Mouse (Mus musculus): ENCODE data around the gene Kif21b. TPM values are rescaled to one million over a fixed set of nuclear protein-coding genes. Genes with fewer than 3 reads are reported as not detected.
A peak's percentile ranks its signal among the peaks of the same experiment; 100 is the strongest.

Kif21b gene
- total RNA-seq, 2 experiments from 2014 or later = 52.0 to 68.8 TPM

DNA sequence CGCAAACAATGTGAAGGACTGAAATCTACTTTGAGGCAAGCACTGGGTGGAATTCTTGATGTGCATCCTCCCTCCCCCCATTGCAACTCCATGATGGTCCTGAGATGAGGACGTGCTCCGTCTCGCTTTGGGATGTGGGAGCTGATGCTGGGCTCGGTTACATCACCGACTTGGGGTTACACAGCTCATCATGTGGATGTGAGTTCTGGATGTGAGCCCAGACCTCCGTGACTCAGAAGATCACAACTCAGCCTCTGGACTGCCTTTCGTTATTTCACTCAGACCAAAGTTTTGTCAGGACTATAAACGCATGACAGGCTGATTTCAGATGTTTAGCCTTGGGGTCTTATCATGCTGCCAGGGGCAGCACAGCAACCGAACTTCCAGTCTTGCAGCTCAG, 4.3 kb upstream of the Kif21b start:
- DNase-seq (ENCODE audit: low spot score in 2 of 2) = no peak
- intact Hi-C loops (cut with DNase I) = no loop called here

DNA sequence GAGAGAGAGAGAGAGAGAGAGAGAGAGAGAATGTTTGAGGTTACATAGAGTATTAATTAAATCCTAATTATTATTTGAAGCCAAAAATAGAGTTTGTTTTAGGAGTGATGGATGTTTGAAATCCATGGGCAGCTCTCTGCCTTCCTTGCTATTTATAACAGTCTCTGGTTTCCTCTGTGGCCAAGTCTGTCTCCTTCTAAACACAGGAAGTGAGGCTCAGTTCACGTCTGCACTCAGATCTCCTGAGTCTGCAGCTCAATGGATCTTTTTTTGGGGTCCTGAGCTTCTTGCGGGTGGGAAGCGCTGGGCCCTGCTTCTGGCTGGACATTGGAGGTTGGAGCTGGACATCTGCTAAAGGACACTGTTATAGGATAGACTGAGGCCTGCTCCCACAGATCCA, 3.3 kb upstream of the Kif21b start:
- no peak for DNase-seq (ENCODE audit: low spot score in 2 of 2)

DNA sequence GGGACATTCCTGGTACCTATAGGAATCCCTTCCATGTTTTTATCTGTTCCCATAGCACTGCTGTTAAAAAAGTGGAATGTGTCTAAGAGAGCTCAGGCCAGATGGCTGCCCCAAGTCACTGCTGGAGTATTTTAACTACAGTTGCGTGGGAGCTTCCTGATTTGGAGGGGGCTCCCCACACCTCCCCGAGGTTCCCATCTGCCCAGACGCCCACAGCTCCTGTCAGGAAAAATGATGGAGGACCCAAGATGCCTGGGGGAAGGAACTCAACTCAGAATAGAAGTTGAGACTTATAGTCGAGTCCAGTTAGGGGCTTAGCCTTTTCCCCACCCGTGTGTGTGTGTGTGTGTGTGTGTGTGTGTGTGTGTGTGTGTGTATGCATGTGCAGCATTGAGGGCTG, 2.8 kb upstream of the Kif21b start:
- peak; percentile 80 to 87 for DNase-seq (ENCODE audit: low spot score in 2 of 2)
- intact Hi-C loops (cut with DNase I) = no loop called here

More for the DNA sequence above, 3.3 kb upstream of the Kif21b start:
- intact Hi-C loops (cut with DNase I) = no loop called here

DNA sequence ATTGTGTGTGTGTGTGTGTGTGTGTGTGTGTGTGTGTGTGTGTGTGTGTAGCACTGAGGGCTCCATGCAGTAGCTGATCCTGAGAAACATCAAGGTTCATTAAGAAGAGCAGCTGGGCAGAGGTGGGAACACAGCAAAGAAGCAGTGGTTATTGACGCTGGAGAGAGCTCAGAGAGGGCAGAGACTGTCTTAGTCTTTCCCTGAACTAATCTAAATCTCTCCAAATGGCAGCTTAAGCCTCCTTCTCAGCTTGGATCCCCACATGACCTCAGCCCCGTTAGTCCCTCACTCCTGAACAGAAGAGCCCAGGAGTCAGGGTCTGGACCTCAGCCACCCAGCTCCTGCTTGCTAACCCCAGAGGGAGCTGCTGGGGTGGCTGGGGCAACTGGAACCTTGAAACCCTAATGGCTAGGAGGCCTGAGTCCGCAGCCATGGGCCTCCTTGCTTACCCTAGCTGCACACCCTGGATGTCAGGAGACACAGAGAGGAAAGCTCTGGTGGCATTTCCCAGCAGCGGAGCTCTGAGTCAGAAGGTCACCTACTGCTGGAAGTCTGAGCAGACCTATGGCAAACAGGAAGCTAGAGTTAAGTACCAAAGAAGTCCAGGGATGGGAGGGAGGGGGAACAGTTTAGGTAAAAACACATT, 2.1 kb upstream of the Kif21b start:
- no peak for DNase-seq (ENCODE audit: low spot score in 2 of 2)
- intact Hi-C loops (cut with DNase I) = no loop called here

DNA sequence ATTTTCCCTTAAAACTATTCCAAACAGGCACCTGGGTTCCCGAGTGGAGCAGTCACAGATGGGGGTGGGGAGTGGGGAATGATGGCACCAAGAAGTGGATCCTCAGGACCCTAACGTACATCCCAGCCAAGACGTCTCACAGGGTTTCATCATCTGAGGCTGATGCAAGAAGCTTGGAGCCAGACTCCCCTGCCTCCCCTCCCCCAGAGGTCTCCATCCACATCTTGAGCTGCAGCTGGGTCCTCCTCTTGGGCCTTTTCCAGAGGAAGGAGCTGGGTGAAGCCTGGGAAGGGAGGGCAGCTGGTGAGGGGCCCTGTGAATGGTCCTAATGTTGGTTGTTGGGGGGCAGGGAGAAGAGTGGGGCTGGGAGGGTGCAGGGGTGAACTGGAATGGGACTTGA, 1.1 kb upstream of the Kif21b start:
- DNase-seq (ENCODE audit: low spot score in 2 of 2) = no peak
- intact Hi-C loops (cut with DNase I) = loop anchor here (5.0 kb wide), 1 partner anchor 73 kb away; no protein-coding TSS in a partner anchor

DNA sequence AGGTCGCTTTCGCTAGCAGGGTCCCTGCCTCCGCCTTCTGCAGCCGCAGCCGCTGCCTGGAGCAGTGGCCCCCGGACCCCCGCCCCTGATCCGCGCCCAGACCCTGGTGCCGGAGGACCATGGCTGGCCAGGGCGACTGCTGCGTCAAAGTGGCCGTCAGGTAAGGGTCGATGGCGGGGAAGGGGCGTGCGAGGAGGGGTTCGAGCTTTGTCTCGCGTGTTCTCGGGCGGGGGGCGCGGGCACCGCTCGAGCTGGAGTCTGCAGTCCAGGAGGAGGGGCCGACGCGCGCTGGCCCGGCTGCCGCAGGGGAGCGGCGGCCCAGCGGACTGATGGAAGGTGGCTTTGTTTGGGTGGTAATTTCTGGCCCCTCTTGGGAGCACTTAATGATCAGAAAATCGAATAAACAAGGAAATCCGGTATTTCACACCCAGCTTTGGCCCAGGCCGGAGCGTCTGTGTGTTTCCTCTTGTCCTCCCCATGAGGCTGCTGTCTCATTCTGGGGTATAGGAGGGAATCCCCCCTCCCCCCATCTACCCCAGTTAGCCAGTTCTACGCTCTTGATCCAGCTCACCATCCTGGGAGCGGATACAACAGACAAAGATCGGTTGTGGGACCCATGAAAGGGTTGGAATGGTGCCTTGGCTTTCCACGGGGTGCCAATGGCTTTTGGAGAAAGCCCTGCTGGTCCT, 558 bp downstream of the Kif21b start:
- no peak for DNase-seq (ENCODE audit: low spot score in 2 of 2)
- intact Hi-C loops (cut with DNase I) = loop anchor here (5.0 kb wide), 1 partner anchor 74 kb away; no protein-coding TSS in a partner anchor

DNA sequence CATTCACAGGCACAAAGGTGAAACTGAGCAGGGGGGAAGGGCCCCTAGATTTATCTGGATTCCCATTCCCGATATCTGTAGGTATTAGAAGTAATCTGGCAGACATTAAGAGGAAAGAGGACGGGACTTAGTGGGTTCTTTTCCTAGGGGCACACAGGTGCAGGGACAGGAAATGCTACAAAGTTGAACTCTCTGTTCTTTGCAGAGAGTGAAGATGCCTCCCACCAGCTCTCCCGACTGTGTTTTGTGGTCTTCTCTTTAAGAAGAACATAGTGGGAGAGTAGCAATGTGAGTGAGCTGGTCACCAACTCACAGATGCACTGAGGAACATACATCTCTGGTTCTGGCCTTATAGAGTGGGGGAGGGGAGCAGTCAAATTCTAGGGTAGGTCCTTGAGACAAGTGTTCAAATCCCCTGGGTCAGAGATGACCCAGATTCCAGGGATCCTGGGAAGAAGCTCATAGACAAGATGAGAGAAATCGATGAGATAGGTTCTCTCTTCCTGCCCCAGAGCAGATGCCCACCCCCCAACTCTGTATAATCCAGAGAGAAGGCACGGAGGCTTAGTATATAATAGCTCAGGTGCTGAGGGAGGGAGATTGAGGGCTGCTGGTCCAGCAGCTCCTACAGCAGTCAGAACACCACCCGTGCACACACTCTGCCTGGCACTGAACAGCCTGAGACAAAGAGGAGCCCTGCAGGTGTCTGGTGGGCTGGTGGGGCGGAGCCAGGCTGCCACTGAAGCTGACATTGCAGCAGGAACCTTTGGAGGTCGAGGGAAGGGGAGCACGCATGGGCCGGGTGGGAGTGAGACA, 1.4 kb downstream of the Kif21b start:
- no peak for DNase-seq (ENCODE audit: low spot score in 2 of 2)
- intact Hi-C loops (cut with DNase I) = loop anchor here (5.0 kb wide), 1 partner anchor 75 kb away; no protein-coding TSS in a partner anchor

DNA sequence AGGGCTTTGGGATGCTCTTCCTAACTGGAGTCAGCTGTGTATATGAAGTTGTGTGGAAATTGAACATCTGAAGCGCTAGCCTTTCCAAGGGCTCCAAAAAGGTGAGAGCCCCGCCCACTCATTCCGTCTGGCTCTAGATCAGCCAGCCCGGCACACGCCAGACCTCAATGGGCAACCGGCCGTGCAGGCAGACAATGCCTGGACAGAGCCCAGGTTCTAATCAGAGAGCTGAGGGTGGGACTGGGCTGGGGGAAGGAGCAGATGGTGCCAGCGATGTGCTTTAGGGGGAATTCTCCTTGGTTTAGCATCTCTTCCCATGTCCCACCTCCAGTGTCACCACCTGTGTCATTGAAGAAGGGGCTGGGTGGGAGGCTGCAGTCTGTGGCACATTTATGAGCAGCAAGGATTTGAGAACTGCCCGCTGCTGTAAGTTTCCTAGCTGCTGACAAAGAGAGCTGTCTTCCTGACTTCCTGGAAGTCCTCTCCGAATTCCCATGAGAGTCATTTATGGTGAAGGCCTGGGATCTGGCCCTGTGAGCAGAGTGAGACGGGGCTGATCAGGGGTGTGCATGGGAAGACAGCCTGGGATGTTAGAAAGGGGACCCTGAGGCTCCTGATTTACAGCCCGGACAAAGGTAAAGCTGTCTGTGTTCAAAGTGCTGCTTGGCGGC, 2.5 kb downstream of the Kif21b start:
- DNase-seq (ENCODE audit: low spot score in 2 of 2) = peak in 1 of 2 experiments; percentile 62
- intact Hi-C loops (cut with DNase I) = loop anchor here (5.0 kb wide), 1 partner anchor 76 kb away; no protein-coding TSS in a partner anchor

DNA sequence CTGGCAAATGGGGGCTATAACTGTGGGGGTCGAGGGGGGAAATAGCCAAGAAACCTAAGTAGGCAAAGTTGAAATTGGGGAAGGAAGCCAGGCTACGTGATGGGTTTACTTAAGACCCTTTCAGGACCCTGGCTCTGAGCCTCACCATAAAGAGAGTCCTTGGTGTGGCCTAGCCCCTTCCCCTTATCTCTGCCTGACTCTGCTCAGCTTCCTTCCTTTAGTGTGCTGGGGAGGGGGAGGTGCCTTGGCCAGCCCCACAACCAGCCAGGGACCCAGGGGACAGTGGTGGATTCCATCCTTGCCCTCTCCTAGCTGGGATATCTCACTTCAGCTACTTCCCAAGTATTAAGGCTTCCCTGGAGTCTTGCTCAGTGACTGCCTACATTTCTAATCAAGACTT, 3.4 kb downstream of the Kif21b start:
- DNase-seq (ENCODE audit: low spot score in 2 of 2) = no peak
- intact Hi-C loops (cut with DNase I) = loop anchor here (5.0 kb wide), 1 partner anchor 77 kb away; no protein-coding TSS in a partner anchor

DNA sequence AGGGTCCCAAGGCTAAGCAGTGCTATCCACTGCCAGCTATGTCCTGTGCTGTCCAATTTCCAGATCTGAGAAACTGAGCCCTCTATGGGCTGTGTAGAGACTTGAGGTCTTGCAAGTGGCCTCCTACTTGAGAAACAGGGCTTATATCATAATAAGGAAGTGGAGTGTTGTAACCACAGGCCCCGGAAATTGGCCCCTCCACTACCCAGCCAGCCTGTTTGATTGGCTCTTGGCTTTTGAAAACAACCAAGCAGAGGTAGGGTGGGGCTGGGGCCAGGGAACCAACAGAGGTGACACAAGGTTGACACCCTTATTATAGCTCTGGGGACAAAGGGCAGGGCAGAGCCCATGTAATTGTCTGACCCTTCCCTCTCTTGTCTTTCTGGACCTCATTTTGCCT, 3.9 kb downstream of the Kif21b start:
- intact Hi-C loops (cut with DNase I) = no loop called here
- no peak for DNase-seq (ENCODE audit: low spot score in 2 of 2)

DNA sequence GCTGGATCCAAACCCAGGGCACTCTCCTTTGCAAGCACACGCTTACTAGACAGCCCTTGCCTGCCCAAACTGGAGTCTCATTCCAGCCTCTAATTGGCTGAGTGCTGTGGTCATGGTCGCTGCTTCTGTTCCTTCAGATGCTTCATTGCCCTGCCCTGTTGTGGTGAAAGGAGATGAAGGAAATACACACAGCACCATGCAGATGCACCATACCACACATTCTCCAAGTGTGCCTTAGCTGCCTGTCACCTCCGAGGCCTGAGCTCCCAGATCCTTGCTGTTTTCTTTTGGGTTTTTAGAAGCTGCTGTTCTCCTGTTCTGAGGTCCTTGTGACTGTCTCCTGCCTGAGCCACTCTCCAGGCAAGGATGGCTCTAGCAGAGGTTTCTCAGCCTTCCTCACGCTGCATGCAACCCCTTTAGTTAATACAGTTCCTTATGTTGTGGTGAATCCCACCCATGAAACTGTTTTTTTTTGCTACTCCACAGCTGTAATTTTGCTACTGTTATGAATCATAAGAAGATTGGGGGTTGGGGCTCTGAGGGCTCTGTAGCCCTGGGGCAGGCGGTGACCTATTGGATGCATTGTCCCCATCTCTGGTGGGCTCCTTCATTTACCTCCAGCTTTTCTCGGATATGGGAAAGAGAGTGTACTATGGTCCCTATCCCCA, 4.7 kb downstream of the Kif21b start:
- no peak for DNase-seq (ENCODE audit: low spot score in 2 of 2)
- intact Hi-C loops (cut with DNase I) = no loop called here

DNA sequence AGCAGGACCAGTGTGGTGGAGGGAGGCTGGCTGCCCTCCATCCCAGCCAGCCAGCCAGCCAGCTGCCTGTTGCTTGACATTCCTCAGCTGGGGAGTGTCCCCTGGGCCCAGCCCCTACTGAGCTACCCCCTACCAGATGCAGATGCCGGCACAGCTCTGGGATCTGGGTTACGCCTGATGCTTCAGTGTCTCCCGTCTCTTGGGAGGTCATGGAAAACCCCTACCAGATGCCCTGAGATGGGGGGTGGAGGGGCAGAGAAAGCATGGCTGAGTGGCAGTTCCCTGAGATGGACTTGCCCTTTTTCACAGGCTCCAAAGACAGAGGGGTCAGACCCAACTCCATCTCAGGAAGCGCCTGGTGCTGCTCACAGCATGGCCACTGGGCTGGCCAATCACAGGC, 5.4 kb downstream of the Kif21b start:
- intact Hi-C loops (cut with DNase I) = no loop called here
- no peak for DNase-seq (ENCODE audit: low spot score in 2 of 2)

DNA sequence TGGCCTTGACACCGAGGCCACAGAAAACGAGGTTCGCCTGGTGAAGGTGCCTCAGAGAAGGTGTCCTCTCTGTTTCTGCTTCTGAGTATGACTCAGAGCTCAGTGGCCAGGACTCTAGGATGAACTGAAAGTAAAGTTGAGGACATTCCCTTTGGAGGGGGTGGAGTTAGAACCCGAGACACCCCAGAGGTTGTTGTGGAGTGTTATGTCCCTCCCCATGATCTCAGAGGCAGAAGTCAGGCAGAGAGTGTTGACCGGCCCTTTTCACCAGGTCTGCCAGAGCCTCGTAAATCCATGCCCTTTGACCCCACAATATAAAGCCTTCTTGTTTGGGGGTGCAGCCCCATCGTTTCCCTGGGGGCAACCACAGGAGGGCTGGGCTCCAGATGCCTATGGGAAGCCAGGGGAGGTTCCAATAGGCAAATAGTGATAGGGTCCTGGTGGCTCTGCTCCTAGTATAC, 5.9 kb downstream of the Kif21b start:
- no peak for DNase-seq (ENCODE audit: low spot score in 2 of 2)
- intact Hi-C loops (cut with DNase I) = no loop called here

DNA sequence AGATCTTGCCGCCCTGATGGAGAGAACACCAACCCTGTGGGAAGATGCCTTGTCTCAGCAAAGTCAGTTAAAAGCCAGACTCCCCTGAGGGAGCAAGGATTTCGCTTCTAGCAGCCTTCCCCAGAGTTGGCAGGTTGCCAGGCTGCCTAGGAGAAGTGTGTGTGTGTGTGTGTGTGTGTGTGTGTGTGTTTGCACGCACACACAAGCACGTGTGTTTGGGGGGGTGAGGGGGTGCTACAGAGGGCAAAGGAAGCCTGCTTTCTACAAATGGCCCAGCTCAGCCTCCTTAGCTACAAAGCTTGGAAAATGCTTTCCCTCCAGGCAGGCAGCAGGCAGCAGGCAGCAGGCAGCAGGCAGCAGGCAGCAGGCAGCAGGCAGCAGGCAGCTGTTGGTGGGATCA, 6.4 kb downstream of the Kif21b start:
- intact Hi-C loops (cut with DNase I) = no loop called here
- DNase-seq (ENCODE audit: low spot score in 2 of 2) = no peak

DNA sequence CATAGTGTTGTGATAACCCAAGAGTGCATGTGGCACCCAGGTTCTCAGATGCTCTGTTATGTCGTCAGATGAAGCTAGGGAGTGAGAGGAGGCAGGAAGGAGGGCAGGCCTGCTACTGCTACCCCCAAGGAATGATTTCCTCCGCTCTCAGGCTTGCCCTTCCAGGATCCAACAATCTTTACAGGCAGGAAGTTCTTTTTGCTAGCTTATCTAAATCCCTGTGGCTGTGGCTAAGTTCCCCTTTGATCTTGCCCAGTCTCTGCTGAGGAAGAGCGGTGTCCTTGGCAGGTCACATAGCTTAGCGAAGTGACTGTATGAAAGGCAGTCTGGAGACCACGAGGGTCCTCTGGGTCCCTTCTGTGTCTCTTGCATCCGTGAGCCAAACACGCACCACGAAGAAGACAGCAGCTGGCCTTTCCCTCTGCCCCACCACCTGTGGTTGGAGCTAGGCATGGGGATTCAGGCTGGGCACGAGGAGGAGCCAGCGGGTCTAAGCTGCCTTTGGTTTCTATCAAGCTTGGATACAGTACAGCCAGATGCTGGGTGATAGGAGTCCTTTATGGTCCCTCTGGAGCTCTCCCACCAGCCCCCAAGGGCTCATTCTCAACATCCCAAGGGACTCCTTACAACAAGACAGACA, 7.1 kb downstream of the Kif21b start:
- intact Hi-C loops (cut with DNase I) = no loop called here
- DNase-seq (ENCODE audit: low spot score in 2 of 2) = no peak

DNA sequence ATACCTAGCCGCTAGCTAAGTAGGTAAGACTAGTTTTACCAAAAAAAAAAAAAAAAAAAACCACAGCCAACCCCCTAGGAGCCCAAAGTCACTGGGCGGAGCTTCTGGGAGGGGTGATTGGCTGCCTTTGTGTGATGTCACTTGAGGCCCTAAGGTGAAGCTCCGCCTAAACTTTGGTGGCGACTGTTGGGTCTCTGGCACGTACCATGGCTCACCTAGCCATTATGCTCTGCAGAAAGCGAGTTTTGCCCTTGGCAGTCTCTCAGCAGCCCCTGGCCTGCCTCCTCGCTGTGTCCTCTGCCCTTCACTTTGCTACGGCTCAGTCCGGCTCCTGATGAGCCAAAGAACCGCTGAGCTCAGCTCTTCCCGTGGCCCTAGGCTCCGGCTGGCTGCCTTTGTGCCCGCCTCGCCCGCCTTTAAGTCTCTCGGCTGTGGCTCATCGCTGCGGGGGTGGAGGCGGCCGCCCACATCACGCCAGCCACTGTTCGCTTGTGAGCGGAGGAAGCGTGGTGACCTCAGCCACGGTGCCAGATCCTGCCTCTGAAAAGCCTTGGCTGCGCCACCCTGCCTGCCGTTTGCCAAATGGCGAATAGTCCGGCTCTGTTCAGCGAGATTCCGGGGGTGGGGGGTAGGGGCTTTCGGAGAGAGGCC, 8.9 kb downstream of the Kif21b start:
- intact Hi-C loops (cut with DNase I) = no loop called here
- DNase-seq (ENCODE audit: low spot score in 2 of 2) = peak; percentile 85 to 89

DNA sequence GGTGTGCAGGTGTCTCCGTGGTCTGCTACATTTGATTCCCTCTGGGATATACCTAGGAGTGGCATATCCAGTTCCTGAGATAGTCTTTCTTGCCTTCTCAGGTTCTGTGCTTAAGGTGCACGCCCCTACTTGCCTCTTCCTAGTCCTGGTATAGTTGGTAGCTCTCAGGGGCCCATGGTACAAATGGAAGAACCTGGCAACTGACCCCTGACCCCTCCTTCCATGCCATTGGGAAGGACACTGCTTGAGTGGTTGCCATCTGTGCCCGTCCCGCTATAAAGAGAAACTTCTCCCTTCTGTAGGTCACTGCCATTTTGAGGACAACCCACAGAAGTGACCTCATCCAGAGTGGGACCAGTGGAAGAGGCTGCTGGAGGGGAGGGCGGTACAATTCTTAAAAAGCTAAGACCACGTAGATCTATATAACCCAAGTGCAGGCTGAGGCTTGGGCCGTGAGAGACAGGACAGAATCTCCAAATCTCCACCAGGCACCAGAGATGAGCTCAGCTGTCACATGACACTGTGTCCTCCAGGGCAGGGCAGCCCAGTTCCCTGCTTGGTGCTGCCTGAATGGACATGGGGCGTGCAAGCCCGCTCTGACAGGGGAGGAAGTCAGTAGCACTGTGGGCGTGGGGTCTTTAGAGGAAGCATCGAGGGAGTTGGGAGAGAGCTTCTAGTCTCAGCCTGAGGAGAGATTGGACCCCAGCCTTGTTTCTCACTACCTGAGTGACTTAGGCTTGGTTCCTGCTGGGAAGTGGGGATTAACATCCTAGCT, 10.2 kb downstream of the Kif21b start:
- DNase-seq (ENCODE audit: low spot score in 2 of 2) = no peak
- intact Hi-C loops (cut with DNase I) = no loop called here

DNA sequence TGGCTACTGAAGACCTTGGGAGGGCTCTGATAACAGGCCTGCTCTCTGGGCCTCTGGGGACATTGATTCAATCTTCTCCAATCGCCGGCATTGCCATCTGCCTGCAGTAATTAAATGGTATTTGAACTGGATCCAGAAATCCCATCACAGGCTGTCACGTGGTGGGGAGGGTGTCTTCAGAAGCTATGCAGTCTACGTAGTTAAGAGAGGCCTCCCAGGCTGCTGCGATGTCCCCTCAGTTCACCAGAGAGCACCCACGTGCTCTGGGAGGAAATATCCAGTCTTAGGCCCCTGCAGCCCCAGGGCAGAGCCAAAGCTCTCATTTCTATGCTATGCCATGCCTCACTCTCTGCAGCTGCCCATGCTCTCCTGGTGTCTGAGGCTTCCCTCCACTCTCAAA, 11.1 kb downstream of the Kif21b start:
- DNase-seq (ENCODE audit: low spot score in 2 of 2) = no peak
- intact Hi-C loops (cut with DNase I) = no loop called here
